Mouse (Mus musculus) kidney, adult 18-20 months (tissue): ENCODE measurements around the gene Olfr1270.
"Not testable (repeated sequence)": the region's sequence is repeated elsewhere in the genome, so short reads cannot be mapped to it uniquely, and the experiment has no call there.

ENCODE experiments used
- DNase-seq: peaks from one replicate; pipeline ENCODE4 v3.0.0; 2021

Gene Olfr1270

GRCm38 (mm10) chr2:90152991-90153390 lies at the start of gene Olfr1270:
Gene Olfr1270, minus strand, starts transcription at chr2:90153091.
- no peak for DNase-seq

- DNase-seq = not testable (repeated sequence)
Measured at GRCm38 (mm10) chr2:90199606-90200005, 46.7 kb upstream of the Olfr1270 start.

GRCm38 (mm10) chr2:90195285-90195684 lies 42.4 kb upstream of the Olfr1270 start:
- DNase-seq = not testable (repeated sequence)

- DNase-seq = not testable (repeated sequence)
Measured at GRCm38 (mm10) chr2:90194750-90195149, 41.9 kb upstream of the Olfr1270 start.

- DNase-seq = not testable (repeated sequence)
Measured at GRCm38 (mm10) chr2:90187082-90187481, 34.2 kb upstream of the Olfr1270 start.

- DNase-seq = not testable (repeated sequence)
Measured at GRCm38 (mm10) chr2:90186082-90186481, 33.2 kb upstream of the Olfr1270 start.

GRCm38 (mm10) chr2:90153916-90154315 lies 1.0 kb upstream of the Olfr1270 start:
- DNase-seq = no peak

- no peak for DNase-seq
Measured at GRCm38 (mm10) chr2:90142196-90142595, 10.7 kb downstream of the Olfr1270 start, which contains the start of gene Olfr32. Gene Olfr32, minus strand, starts transcription at chr2:90142296.

- no peak for DNase-seq
Measured at GRCm38 (mm10) chr2:90121312-90121711, 31.6 kb downstream of the Olfr1270 start, which contains the start of gene Olfr1269. Gene Olfr1269, minus strand, starts transcription at chr2:90121412.
